Mouse (Mus musculus) lung, postnatal 4 days (tissue): ENCODE measurements around the gene Cst6.
A peak's percentile ranks its signal among the peaks of the same experiment; 100 is the strongest.
"Not testable (repeated sequence)": the region's sequence is repeated elsewhere in the genome, so short reads cannot be mapped to it uniquely, and the experiment has no call there.

Experiments used
- DNase-seq, 2 experiments: peaks; one replicate each; pipeline ENCODE4 v3.0.0; 2021

The Cst6 gene

DNA sequence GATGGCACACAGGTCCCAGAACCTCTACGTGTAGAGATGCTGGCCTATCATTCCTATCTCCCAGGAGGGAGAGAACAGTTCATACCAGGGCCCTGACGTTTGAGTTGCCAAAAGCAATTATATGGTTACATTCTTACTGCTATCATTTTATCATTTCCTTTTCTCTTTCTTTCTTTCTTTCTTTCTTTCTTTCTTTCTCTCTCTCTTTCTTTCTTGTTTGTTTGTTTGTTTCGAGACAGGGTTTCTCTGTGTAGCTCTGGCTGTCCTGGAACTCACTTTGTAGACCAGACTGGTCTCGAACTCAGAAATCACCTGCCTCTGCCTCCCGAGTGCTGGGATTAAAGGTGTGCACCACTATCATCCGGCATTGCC is at the start of gene Cst6:
Gene Cst6, minus strand, starts transcription at position 73 of the 372 bp plus-strand sequence.
- DNase-seq: not testable (repeated sequence)

DNA sequence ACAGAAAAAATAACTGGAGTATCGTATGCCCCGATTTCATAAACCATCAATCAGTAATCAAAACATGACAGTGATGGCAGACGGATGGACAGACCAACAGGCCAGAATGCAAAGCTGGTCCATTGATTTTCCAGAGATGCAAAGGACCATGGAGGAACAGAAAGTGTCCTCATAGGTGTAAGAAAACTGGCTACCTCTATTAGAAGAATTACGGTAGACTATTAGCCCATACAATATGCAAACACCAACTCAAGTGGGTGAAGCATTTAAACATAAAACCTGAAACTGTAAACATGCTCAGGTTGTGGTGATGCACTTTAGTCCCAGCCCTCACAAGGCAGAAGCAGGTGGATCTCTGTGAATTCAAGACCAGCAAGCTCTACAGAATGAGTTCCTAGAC is 46.0 kb upstream of the Cst6 start:
- DNase-seq: no peak

DNA sequence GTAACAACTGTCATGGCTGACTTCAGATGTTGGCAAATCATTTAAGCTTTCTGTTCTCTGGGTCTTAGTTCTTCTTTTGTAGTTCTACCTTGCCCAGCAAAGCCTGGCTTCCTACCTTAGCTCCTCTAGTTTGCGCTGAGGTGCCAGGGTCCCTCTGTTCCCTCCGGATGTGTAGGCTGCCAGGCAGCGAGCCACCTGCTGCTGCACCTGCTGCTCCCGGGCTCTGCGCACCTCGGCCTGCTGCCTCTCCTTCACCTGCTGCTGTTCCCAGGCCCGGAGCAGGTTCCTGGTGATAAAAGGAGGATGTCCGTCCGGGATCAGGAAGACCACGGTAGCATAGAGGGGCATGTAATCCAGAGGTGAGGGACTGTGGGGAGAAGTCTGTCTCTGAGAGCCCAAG is 44.8 kb upstream of the Cst6 start:
- no peak for DNase-seq

DNA sequence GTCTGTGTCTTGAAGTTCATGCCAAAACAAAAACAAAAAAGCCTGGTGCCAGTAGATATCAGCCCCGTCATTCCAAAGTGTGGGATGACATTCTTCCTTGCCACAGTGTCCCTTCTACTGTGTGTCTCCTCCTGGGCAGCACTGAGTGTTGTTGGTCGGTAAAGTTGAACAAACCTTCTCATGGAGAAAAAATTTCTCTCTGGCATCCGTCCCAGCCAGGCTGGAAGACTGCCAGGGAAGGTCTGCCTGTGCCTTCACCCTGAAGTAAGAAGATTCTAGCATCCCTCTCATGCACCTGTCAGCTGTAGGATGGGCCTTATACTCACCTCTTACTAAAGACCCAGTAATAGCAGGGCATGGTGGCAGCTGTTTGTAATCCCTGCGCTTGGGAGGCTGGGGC is 43.5 kb upstream of the Cst6 start:
- DNase-seq: peak; percentile 61 to 70

DNA sequence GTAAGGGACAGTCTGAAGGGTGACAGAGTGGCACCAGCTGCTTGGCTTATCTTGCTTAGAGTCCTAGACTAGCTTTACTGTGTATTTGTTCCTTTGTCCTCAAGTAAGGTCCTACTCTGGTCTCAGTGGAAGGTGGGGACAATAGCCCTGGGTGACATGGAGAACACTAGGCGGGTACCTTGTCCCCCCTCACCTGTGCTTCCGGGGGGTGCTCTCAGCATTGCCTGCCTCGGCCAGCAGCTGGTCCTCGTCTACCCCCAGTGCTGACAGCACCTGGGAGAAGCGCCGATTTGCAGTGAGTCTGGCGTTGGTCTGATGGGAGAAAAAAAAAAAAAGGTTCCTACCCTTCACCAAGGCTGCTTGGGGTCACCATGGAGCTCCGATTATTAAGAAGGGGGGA is 41.0 kb upstream of the Cst6 start:
- DNase-seq: no peak

DNA sequence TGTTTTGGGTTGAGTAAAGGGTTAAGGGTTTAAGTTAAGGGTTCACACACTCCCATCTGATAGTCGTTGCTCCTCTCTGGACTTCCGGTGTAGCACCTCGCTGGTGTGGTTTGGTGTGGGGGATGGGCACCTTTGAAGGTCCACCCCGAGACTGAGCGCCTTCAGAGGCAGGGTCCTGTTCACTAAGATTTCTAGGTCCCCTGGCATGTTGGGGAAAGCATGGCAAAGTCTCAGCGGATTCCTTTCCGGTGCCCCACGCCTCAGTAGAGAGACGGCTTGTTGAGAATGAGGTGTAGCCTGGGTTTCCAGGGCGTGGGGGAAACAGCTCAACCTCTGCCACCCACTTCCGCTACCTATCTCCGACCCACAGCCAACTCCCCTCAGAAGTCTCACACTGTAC is 40.3 kb upstream of the Cst6 start:
- peak; percentile 59 to 63 for DNase-seq

DNA sequence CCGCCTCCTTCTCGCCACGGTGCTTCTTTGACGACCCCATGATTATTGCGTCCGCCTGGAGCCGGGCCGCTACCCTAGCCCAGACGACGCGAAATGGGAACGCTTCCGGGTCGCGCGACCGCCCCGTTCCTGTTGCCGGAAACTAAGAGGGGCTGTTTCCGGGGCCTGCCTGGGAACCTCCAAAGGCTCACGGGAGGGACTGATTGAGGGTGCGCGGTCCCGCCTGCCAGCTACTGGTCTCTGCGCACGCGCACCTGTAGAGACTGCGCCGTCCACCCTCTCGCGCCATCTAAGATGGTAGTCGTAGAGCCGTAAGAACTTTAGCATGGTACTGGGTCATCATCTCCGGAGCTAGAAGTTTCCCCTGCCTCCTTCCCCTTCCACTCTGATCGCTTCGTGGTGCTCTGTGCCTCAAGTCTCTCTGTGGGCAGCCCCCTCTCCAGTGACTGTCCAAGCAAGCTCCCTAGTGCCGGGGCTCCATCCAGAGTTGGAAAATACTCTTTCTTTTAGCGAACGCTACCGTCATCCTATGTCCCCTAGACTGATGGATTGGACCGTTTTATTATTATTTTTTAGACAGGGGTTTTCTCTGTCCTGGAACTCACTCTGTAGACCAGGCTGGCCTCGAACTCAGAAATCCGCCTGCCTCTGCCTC is 39.3 kb upstream of the Cst6 start, which contains the start of gene Sart1:
Gene Sart1, minus strand, starts transcription at position 116 of the 655 bp plus-strand sequence.
- peak; percentile 96 to 98 for DNase-seq

DNA sequence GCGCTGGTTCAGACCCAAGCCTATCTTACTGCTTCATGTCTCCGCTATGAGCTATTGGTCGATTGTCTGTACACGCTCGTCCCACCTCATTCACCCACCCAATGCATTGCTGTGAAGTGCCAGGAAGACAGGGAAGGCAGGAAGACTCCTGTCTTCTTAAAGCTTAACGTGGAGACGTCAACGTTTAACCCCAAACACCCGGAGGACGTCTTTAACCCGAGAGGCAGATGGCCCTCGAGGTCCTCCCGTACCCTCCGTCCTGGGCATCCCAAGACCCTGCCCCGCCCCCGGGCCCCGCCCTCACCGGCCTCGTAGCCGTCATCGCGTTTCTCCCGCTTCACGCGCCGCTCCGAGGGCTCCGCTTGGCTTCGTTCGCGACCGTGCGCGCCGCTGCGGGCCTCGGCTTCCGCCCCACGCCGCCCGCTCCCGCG is 38.7 kb upstream of the Cst6 start:
- peak in 1 of 2 experiments; percentile 40 for DNase-seq

DNA sequence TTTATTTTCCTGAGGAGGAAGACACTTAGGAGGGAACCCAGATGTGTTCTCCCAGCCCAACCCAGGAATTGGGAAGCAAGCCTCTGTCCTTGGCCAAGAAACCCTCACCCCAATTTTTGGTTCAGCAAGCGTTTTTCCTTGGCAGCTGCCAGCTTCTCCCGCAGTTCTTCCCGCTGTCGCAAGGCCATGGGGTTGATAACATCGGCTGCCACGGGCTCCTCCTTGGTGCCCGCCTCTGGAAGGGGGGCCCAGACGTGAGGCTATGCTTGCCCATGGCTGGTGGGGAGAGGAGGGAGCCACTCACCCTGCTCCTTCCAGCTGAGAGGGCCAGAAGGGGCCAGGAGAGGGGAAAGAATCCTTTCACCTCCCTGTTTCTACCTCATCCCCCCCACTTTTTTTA is 35.3 kb upstream of the Cst6 start:
- no peak for DNase-seq

DNA sequence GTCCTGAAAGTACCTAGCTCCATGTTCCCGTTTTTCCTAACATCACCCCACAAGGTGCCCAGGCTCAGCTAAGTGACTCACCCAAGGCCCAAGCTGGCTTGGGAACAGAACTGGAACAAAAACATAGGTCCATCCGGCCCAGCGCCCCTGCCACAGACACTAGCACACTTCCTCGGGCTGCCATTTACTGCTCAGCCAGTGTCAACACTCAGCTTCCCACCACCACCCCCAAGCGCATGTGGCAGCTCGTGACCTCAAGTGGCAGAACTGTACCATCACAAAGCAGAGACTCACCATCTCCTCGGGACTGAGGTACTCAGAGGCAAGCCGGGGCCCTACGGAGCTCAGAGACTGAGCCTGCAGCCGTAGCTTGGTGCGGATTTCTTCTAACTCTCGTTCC is 34.0 kb upstream of the Cst6 start:
- no peak for DNase-seq

DNA sequence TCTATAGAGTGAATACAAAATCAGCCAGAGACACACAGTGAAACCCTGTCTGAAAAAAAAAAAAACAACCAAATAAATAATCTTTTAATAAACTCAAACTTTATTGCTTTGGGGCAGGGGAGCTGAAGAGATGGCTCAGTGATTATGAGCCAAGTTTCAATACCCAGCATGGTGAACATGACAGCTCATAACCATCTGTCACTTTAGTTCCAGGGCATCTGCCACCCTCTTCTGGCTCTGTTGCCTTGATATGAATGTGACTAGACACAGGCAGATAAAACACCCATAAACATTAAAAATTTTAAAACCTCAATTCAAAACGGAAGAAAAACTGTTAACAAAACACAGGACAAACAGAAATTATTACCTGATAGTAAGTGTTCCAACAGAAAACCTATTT is 28.1 kb upstream of the Cst6 start:
- no peak for DNase-seq

DNA sequence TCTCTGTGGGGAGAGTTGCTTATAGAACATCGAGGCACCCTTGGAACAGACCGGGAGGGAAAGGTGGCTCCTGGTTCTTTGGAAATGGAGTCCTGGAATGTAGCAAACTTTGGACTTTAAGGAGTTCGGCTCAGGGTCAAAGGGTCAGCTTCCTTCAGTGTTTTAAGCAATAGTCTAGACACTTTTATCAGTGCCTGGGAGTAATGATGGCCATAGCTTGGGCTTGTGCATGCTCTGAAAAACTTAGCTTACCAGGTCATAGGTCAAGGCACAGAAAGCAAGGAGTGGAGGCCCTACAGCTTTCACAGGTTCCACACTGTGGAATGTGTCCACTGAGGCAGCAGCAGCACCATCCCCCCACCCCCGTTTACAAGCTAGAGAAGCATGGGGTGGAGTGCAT is 25.4 kb upstream of the Cst6 start:
- no peak for DNase-seq

DNA sequence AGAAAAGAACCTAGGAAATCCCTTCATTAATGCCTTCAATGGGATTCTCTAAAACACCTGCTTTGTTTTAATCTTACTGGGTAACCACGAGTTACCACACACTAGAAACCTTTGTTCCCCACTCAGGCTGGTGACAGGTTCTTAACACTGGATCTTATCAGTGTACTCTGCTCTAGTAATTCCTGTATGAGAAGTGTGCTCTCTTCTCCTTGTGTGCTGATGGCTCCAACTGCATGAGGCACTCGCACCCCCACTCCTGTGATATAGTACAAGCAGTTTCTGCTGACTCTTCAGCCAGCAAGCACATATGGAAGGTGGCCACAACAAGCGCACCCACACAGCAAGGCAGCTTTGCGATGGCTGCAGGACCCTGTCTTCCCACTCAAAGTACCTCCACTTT is 24.8 kb upstream of the Cst6 start:
- DNase-seq: no peak

DNA sequence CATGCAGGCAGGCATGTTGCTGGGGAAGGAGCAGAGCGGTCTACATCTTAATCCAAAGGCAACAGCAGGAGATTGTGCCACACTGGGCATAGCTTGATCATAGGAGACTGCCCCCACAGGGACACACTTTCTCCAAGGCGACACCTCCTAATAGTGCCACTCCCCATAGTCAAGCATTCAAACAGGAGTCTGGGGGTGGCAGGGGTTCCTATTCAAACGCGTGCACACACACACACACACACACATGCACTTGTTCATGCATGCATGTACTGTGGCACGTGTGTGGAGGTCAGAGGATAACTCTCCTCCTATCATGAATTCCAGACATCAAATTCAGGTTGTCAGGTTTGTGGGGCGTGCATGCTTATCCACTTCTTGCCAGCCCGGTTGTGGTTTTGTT is 23.4 kb upstream of the Cst6 start:
- no peak for DNase-seq

DNA sequence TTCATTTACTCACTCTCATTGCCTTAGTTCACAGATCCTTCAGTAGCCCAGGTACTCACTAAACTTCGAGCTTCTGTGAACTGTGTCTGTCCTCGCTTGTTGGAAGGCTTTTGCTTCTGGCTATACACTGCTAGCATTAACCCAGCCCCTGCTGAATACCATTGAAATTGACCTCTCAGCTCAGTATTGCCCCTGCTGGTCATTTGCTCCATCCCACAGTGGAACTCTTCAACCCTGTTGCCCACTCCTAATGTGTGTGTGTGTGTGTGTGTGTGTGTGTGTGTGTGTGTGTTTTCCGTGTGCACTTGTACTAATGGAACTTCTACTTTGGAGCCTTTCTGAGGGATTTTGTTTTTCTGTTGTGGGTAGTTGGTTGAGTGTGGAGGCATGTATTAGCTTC is 21.6 kb upstream of the Cst6 start:
- DNase-seq: no peak

DNA sequence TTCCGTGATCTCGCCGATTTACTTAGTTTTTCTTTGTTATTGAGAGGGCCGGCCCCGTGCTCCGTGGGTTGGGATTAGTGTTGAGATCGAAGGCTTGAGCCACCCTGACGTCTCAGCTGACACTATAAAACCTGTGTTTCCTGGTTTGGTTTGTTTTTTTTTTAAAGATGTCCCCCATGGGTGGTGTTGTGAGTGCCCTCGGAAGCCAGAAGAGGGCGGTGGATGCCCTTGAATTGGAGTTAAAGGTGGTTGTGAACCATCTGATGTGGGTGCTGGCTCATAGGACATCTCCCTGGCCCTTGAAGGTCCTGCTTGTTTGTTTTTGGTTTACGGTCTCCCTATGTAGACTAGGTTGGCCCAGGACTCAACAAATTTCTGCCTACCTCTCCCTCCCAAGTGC is 18.1 kb upstream of the Cst6 start:
- DNase-seq: peak in 1 of 2 experiments; percentile 25

DNA sequence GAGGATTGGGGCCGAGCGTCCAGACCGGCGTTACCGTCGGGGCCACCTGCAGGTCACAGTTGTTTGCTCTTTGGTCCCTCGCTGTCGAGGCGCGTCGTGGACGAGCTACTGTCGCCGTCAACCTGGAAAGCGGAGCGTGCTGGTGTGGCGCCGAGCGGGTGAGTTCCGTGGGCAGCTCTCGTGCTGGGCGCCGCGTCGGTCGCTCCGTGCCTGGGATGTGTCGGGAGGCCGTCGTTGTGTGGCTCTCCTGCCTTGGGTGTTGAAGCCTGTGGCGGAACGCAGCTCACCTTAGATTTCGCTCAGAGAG is 17.6 kb upstream of the Cst6 start, which contains the start of gene Banf1:
Gene Banf1, minus strand, starts transcription at position 116 of the 307 bp plus-strand sequence.
- DNase-seq: no peak

DNA sequence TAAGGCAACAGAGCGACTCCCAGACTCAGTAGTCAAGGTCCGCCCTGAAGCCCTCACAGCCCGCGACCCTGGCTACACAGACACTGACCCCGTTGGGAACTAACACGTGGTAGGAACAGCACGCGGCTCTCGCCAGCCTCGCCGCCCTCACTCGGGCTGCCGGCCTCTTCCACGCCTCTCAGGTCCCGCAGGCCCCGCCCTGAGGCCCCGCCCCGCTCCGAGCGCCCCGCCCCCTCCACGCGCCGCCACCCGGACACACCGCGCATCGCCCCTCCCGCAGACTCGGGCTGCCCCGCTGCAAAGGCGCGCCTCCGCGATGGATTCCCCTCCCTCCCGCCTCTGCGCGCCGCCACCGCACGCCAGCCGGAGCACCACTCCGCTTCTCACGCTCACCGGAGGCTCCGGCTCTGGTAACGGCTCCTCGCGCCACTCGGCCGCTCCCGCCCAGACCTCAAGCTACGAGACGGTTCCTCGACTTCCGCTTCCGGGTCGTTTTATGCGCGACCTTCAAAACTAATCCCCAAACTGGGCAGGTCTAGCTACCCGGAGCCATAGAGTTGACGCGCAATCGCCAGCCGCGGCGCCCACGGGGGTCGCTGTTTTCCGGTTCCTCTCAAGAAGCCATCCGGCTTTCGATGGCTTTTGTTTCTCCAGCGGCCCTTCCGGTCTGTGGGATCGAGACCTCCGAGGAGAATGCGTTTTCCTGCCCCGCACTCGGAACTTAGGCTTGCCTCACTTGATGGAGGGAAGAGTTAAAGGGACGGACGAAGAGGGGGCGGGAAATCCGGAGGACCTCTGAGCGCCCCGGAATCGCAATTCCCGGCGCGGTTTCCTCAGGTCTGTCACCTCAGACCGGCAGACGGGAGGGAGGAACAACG is 17.0 kb upstream of the Cst6 start, which contains the start of gene Eif1ad:
Gene Eif1ad, plus strand, starts transcription at position 567 of the 878 bp plus-strand sequence.
- DNase-seq: peak; percentile 96

DNA sequence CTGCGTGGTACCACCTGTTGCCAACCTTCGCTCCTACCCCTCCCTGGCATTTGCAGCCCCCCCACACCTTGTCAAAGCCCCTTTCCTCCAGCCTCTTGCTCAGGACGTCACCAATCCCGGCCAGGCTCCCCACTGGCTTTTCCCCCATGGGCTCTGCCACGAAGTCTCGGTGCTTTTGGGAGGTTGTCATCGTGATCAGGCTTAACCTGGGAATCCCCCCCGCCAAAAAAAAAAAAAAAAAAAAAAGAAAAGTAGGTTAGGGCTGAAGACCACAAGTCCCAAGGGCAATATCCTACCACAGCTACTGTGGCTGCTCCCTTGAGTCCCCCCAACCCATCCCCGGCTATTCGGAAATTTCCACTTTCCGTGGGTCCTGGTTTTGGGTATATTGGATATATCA is 16.4 kb upstream of the Cst6 start:
- DNase-seq: no peak

DNA sequence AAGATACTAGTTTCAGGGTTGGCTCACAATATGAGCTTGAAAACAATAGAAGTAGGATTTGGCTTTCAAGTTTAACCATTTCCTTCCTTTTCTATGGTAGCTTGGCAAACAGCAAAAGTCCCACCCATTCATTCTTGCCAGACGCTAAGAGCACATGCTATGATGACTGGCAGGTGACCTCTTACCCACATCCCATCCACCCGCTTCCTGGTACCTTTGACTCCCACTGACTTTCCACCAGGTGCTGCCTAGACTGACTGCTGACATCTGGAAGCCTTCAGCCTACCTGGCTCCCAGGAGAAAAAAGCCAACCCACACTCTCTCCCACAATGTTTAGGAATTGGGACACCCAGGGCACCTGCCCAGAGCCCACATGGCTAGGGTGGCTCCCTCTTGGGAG is 14.8 kb upstream of the Cst6 start:
- no peak for DNase-seq

DNA sequence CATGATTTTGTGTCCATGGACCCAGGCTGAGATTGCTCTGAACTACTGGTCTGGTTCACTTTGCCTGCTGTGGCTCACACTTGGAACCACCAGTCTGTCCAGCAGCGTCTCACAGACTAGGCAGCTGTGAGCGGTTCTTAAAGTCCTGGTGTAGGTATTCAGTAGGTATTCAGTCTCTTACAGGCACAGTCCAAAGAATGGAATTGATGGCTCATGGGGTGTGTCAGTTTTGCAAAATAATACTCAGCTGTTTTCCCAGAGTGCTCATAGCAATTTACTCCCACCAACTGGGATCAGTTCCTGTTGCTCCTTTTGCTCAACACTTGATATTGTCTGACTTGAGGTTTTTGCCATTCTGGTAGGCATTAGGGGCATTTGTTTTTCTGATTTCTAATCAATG is 12.8 kb upstream of the Cst6 start:
- no peak for DNase-seq

DNA sequence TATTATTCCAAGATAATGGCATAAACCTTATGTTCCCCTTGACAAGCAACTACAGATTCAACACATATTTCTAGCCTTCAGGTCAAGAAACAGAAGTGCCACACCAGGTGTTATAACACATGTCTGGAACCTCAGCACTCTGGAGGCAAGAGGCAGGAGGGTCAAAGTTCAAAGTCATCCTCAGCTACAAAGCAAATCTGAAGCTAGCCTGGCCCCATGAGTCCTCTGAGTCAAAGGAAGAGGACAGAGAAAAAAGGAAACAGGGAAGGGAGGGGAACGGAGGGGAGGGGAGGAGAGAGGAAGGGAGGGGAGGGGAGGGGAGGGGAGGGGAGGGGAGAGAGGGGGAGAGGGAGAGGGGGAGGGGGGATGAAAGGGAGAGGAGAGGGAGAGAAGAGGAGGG is 6.7 kb upstream of the Cst6 start:
- DNase-seq: no peak

DNA sequence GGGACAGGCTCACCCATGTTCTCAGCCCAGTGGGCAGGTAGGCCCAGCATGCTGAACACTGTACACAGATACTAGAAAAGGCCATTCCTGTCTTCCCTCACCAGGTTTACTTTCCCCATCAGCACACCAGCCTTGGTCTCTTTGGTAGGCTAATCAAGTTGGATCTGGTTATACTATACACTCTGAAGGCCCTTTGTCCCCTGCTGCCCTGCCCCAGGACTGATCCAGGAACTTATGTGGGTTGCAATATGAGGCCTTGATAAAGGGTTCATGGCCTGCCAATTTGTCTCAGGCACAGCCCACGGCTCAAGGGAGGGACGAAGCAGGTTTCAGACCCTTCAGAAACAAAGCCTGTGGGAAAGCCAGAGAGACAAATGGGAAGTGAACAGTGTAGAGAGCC is 4.2 kb upstream of the Cst6 start:
- no peak for DNase-seq
